Mouse (Mus musculus) layer of hippocampus, postnatal 14 days (tissue): ENCODE results near the gene Gm29554. TPM values are rescaled to one million over a fixed set of nuclear protein-coding genes. Genes with fewer than 3 reads are reported as not detected.
"Not testable (repeated sequence)": the region's sequence is repeated elsewhere in the genome, so short reads cannot be mapped to it uniquely, and the experiment has no call there.

Source experiments
- DNase-seq, 2 experiments: peaks; one replicate each; pipeline ENCODE4 v3.0.0; 2021 to 2022; ENCODE audit warnings: low spot score in 2 of 2, mixed read lengths in 1 of 2
- long read RNA-seq, 2 experiments: library from polyadenylated mRNA; stranded (forward); transcript quantifications; one replicate each; pipeline ENCODE4 v2.0.0; 2021
- total RNA-seq, 2 experiments: library from RNA; stranded (reverse); gene quantifications; 2 replicates each; pipeline ENCODE4 v1.2.3; 2021

Gene Gm29554
- total RNA-seq = not detected
- long read RNA-seq, experiment 1 = 0 reads
- long read RNA-seq, experiment 2 = 0 reads

DNA sequence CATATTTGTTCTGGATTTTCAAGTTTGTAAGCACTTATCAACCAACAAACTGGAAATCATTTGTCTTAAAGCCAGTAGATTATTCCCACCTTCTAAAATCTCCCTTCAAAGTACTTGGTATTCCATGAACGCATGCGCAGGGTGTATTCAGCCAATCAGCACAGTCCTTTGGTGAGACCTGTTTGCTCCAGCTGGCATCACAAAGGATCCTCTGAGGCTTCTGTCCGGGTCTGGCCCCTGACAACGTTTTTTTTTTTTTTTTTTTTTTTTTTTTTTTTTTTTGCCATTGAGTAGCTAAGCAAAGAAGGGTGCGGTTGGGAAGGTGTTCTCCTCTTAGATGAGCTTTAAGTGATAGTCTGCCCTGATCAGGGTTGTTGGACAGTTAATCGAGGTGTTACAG, at the start of gene Gm29554:
Gene Gm29554, plus strand, starts transcription at position 301 of the 400 bp plus-strand sequence.
- not testable (repeated sequence) for DNase-seq

Other genes with a start within 250 kb of the Gm29554 start
- not detected for gene Gm20812, start 108.0 kb downstream of the Gm29554 start, total RNA-seq